In genomic region chr11:102609483-102609882, GRCm38 (mm10) we compare ENCODE assay signal across 15 mouse cellular contexts. TPM values are rescaled to one million over a fixed set of nuclear protein-coding genes. Genes with fewer than 3 reads are reported as not detected.
DNase-seq lines count a peak whose midpoint lies in the region; ATAC-seq and TF ChIP-seq lines count a peak whose summit lies in the region.
"Had no signal": no experiment of that assay in that cellular context is flagged by ENCODE, and none has a peak within 500 bp of the region (broad histone marks: within the 10 kb centered on the region; RNA-seq: fewer than 3 reads in every experiment).

No protein-coding gene starts in this region.

- no peak for TF ChIP-seq CTCF in forebrain, postnatal 0 days (IDR thresholded peaks at IDR 0.05; ENCODE audit: low read depth)

- peak overlapping the region; percentile 70; the same call in 1 of the 2 replicates for H3K4me2 ChIP-seq in forebrain, embryonic 11.5 days (ENCODE audit: low read depth, low read length, severe bottlenecking)
- no peak overlapping the region for H3K4me2 ChIP-seq in forebrain, postnatal 0 days (ENCODE audit: low read depth)
- H3K4me2 ChIP-seq in kidney, embryonic 15.5 days: peak overlapping the region; percentile 78
- peak overlapping the region; percentile 68 for H3K4me2 ChIP-seq in embryonic facial prominence, embryonic 14.5 days (ENCODE audit: low read depth, low read length)

- ATAC-seq in forebrain, embryonic 11.5 days (replicated peaks; ENCODE audit: low FRiP score): no peak
- ATAC-seq in forebrain, postnatal 0 days: no peak
- ATAC-seq in kidney, embryonic 15.5 days (replicated peaks; ENCODE audit: low FRiP score): no peak
- ATAC-seq in embryonic facial prominence, embryonic 14.5 days (ENCODE audit: low read depth): no peak

- WGBS in forebrain, embryonic 11.5 days: 33% methylated on average over 8 of the region's 8 CpGs
- 46% methylated on average over 8 of the region's 8 CpGs for WGBS in forebrain, postnatal 0 days
- WGBS in kidney, embryonic 15.5 days: 30% methylated on average over 8 of the region's 8 CpGs
- WGBS in embryonic facial prominence, embryonic 14.5 days: 46% methylated on average over 8 of the region's 8 CpGs

- no peaks in the 10 kb centered on the region for H3K27me3 ChIP-seq in forebrain, embryonic 11.5 days (ENCODE audit: control insufficient read depth, insufficient read depth, low read length)
- H3K27me3 ChIP-seq in forebrain, postnatal 0 days (ENCODE audit: insufficient read depth, low read length): no peaks in the 10 kb centered on the region
- peaks cover 20% of the 10 kb centered on the region for H3K27me3 ChIP-seq in kidney, embryonic 15.5 days
- H3K27me3 ChIP-seq in embryonic facial prominence, embryonic 14.5 days (replicated peaks; ENCODE audit: control insufficient read depth, insufficient read depth, low read length): no peaks in the 10 kb centered on the region

- H3K9me3 ChIP-seq in forebrain, embryonic 11.5 days (ENCODE audit: control insufficient read depth, low read length): no peaks in the 10 kb centered on the region
- H3K9me3 ChIP-seq in forebrain, postnatal 0 days (ENCODE audit: low read length): no peaks in the 10 kb centered on the region
- no peaks in the 10 kb centered on the region for H3K9me3 ChIP-seq in kidney, embryonic 15.5 days (replicated peaks)
- no peaks in the 10 kb centered on the region for H3K9me3 ChIP-seq in embryonic facial prominence, embryonic 14.5 days (ENCODE audit: control insufficient read depth, low read length)

- H3K27ac ChIP-seq in forebrain, embryonic 11.5 days (ENCODE audit: low read depth, low read length): 0 out of 2 replicates have a peak overlapping the region, but pooled peaks have one; percentile 39
- no peak overlapping the region for H3K27ac ChIP-seq in forebrain, postnatal 0 days (ENCODE audit: low read depth, low read length)
- H3K27ac ChIP-seq in kidney, embryonic 15.5 days: peak overlapping the region; percentile 99
- peak overlapping the region; percentile 93 for H3K27ac ChIP-seq in embryonic facial prominence, embryonic 14.5 days (replicated peaks; ENCODE audit: low read depth, low read length)
- H3K27ac ChIP-seq: macrophage had no signal

- no peaks in the 10 kb centered on the region for H3K36me3 ChIP-seq in forebrain, embryonic 11.5 days (ENCODE audit: control insufficient read depth, insufficient read depth, low read length)
- no peaks in the 10 kb centered on the region for H3K36me3 ChIP-seq in forebrain, postnatal 0 days (ENCODE audit: insufficient read depth)
- H3K36me3 ChIP-seq in kidney, embryonic 15.5 days: no peaks in the 10 kb centered on the region
- H3K36me3 ChIP-seq in embryonic facial prominence, embryonic 14.5 days (ENCODE audit: control insufficient read depth, insufficient read depth, low read length): peaks cover 13% of the 10 kb centered on the region

- peak overlapping the region; percentile 78; the same call in 1 of the 2 replicates for H3K4me3 ChIP-seq in forebrain, embryonic 11.5 days (ENCODE audit: low read depth, low read length)
- H3K4me3 ChIP-seq in forebrain, postnatal 0 days (ENCODE audit: low read depth, low read length): no peak overlapping the region
- H3K4me3 ChIP-seq in kidney, embryonic 15.5 days (replicated peaks): no peak overlapping the region
- H3K4me3 ChIP-seq in embryonic facial prominence, embryonic 14.5 days (ENCODE audit: low read depth, low read length): peak overlapping the region; percentile 93

- H3K4me1 ChIP-seq in forebrain, embryonic 11.5 days (replicated peaks; ENCODE audit: control insufficient read depth, insufficient read depth, low read length): peaks cover 28% of the 10 kb centered on the region
- H3K4me1 ChIP-seq in forebrain, postnatal 0 days (ENCODE audit: insufficient read depth): no peaks in the 10 kb centered on the region
- H3K4me1 ChIP-seq in kidney, embryonic 15.5 days: peaks cover 67% of the 10 kb centered on the region
- H3K4me1 ChIP-seq in embryonic facial prominence, embryonic 14.5 days (ENCODE audit: control insufficient read depth, insufficient read depth, low read length): peaks cover 38% of the 10 kb centered on the region

- peak overlapping the region; percentile 38; the same call in 1 of the 2 replicates for H3K9ac ChIP-seq in forebrain, embryonic 11.5 days (ENCODE audit: low read length)
- no peak overlapping the region for H3K9ac ChIP-seq in forebrain, postnatal 0 days
- H3K9ac ChIP-seq in kidney, embryonic 15.5 days: no peak overlapping the region
- peak overlapping the region; percentile 98 for H3K9ac ChIP-seq in embryonic facial prominence, embryonic 14.5 days (ENCODE audit: low read depth, low read length)

- no peak for DNase-seq in forebrain, embryonic 11.5 days (ENCODE audit: low spot score)
- no peak for DNase-seq in forebrain, postnatal 0 days
- DNase-seq in kidney, adult 11 months: no peak
- no peak for DNase-seq in embryonic facial prominence, embryonic 14.5 days (ENCODE audit: low spot score)
- DNase-seq in neural tube, embryonic 10.5 days (ENCODE audit: extremely low spot score, low spot score): peak; percentile 20
- no peak for DNase-seq in spleen, adult 18-20 months
- no peak for DNase-seq in cerebellum, postnatal 36 days
- DNase-seq: cerebellum, adult 8-10 months; gastrocnemius, postnatal 25 days; right cerebral cortex, postnatal 14 days had no signal

RNA-seq across cellular contexts. Expression of gene Fzd2, which starts 5.3 kb away (rescaled TPM):
- polyA plus RNA-seq in forebrain, embryonic 11.5 days (2014; fragmentation: Nextera tagmentation; extraction: Ambion mirVana): 45.2 and 46.3 TPM in 2 replicates
- 12.0 and 15.2 TPM in 2 replicates for total RNA-seq in forebrain, postnatal 0 days (2014; rRNA removed)
- 4.5 and 4.6 TPM in 2 replicates for polyA plus RNA-seq in forebrain, postnatal 0 days (2015; fragmentation: Nextera tagmentation; extraction: Ambion mirVana)
- 28.5 and 34.0 TPM in 2 replicates for polyA plus RNA-seq in kidney, embryonic 15.5 days (2015; fragmentation: Nextera tagmentation; extraction: Ambion mirVana)
- polyA plus RNA-seq in embryonic facial prominence, embryonic 14.5 days (2014; fragmentation: Nextera tagmentation; extraction: Ambion mirVana): 41.7 and 48.9 TPM in 2 replicates
- polyA plus RNA-seq: macrophage had no signal

RNA-seq across cellular contexts. Expression of gene Gm11627, which starts 30.2 kb away (rescaled TPM):
- 12.7 and 13.8 TPM in 2 replicates for polyA plus RNA-seq in forebrain, embryonic 11.5 days (2014; fragmentation: Nextera tagmentation; extraction: Ambion mirVana)
- total RNA-seq in forebrain, postnatal 0 days (2014; rRNA removed): 2.6 and 5.5 TPM in 2 replicates
- polyA plus RNA-seq in forebrain, postnatal 0 days (2015; fragmentation: Nextera tagmentation; extraction: Ambion mirVana): 3.7 and 5.9 TPM in 2 replicates
- polyA plus RNA-seq in kidney, embryonic 15.5 days (2015; fragmentation: Nextera tagmentation; extraction: Ambion mirVana): 8.5 and 8.7 TPM in 2 replicates
- polyA plus RNA-seq in embryonic facial prominence, embryonic 14.5 days (2014; fragmentation: Nextera tagmentation; extraction: Ambion mirVana): 9.5 and 15.7 TPM in 2 replicates
- total RNA-seq: liver, adult 2 months; neutrophil, adult 5-6 weeks had no signal
- polyA plus RNA-seq: liver, adult 2 months; macrophage had no signal

RNA-seq across cellular contexts. Expression of gene Gpatch8, which starts 53.3 kb away (rescaled TPM):
- polyA plus RNA-seq in forebrain, embryonic 11.5 days (2014; fragmentation: Nextera tagmentation; extraction: Ambion mirVana): 52.4 and 54.5 TPM in 2 replicates
- total RNA-seq in forebrain, postnatal 0 days (2014; rRNA removed): 29.5 and 31.1 TPM in 2 replicates
- 25.2 and 45.5 TPM in 2 replicates for polyA plus RNA-seq in forebrain, postnatal 0 days (2015; fragmentation: Nextera tagmentation; extraction: Ambion mirVana)
- 57.4 and 62.1 TPM in 2 replicates for polyA plus RNA-seq in kidney, embryonic 15.5 days (2015; fragmentation: Nextera tagmentation; extraction: Ambion mirVana)
- polyA plus RNA-seq in embryonic facial prominence, embryonic 14.5 days (2014; fragmentation: Nextera tagmentation; extraction: Ambion mirVana): 36.1 and 41.2 TPM in 2 replicates

RNA-seq across cellular contexts. Expression of gene Meioc, which starts 54.0 kb away (rescaled TPM):
- polyA plus RNA-seq in forebrain, embryonic 11.5 days (2014; fragmentation: Nextera tagmentation; extraction: Ambion mirVana): 0.15 and 0.24 TPM in 2 replicates
- not detected in 2 replicates for total RNA-seq in forebrain, postnatal 0 days (2014; rRNA removed)
- 0.08 and 0.10 TPM in 2 replicates for polyA plus RNA-seq in forebrain, postnatal 0 days (2015; fragmentation: Nextera tagmentation; extraction: Ambion mirVana)
- polyA plus RNA-seq in kidney, embryonic 15.5 days (2015; fragmentation: Nextera tagmentation; extraction: Ambion mirVana): 0.49 and 0.50 TPM in 2 replicates
- 0.95 and 1.3 TPM in 2 replicates for polyA plus RNA-seq in embryonic facial prominence, embryonic 14.5 days (2014; fragmentation: Nextera tagmentation; extraction: Ambion mirVana)
- total RNA-seq: gastrocnemius, postnatal 25 days; layer of hippocampus, adult 18-20 months; liver, adult 2 months; neutrophil, adult 5-6 weeks had no signal
- polyA plus RNA-seq: liver, adult 2 months; macrophage had no signal

Comparison
In these comparisons a context has a peak if more than half of its experiments do, and no peak if none do; other contexts are left out.
1. H3K4me3 ChIP-seq: peak in forebrain, embryonic 11.5 days (single experiment) and embryonic facial prominence, embryonic 14.5 days (single experiment); none in forebrain, postnatal 0 days (single experiment) and kidney, embryonic 15.5 days (single experiment).
2. H3K9ac ChIP-seq: peak in forebrain, embryonic 11.5 days (single experiment) and embryonic facial prominence, embryonic 14.5 days (single experiment); none in forebrain, postnatal 0 days (single experiment) and kidney, embryonic 15.5 days (single experiment).